Mouse (Mus musculus) urinary bladder, postnatal 36 days (tissue): Measurements from ENCODE around the gene Iqsec2.
A peak's percentile ranks its signal among the peaks of the same experiment; 100 is the strongest.

Experiments
- DNase-seq, 2 experiments: peaks; one replicate each; pipeline ENCODE4 v3.0.0; 2022; ENCODE audit warnings: low spot score in 2 of 2, mixed read lengths in 1 of 2

Iqsec2 gene

DNA sequence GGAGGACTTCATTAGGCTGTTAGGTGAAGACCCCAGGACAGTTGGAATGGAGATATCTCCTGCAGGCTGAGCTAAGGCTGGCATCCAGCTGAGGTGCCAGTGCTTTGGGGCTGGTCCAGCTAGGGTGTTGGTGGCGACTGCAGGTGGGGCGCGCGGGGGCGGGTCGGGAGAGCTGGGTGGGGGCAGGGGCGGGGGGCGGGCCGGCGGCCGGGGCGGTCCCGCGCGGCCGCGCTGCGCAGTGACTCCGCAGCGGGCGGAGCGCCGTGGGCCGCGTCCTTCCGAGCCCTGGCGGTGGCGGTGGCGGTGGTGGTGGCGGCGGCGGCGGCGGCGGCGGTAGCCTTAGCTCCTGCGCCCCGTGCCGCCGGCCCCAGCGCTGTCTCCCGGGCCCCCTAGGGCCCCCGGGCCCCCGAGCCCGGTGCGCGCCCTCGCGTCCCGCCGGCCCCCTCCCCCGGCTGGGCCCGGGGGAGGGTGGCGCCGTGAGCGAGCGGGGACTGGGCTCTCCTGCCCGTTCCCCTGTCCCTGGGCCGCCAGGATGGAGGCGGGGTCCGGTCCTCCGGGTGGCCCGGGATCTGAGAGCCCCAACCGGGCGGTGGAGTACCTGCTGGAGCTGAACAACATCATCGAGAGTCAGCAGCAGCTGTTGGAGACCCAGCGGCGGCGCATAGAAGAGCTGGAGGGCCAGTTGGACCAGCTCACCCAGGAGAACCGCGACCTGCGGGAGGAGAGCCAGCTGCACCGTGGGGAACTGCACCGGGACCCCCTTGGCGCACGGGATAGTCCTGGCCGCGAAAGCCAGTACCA lies at the start of gene Iqsec2:
Iqsec2 (plus strand) TSS at position 328 of the 801 bp plus-strand sequence.
- peak in 1 of 2 experiments; percentile 13 for DNase-seq

DNA sequence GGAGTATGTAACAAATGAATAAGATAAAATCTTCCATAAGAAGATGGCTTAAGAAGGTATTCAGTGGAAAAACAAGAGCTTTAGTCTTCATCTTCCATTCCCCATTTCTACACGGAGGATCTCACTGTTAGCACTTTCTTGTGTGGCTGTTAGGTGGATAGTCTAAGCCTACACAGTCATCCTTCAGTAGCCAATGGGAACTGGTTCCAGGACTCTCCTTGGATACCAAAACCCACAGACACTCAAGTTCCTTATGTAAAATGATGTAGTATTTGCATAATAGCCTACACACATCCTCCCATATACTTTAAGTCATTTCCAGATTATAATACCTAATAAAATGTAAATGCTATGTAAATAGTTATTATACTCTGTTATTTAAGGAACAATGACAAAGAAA lies 46.5 kb upstream of the Iqsec2 start:
- DNase-seq: no peak

DNA sequence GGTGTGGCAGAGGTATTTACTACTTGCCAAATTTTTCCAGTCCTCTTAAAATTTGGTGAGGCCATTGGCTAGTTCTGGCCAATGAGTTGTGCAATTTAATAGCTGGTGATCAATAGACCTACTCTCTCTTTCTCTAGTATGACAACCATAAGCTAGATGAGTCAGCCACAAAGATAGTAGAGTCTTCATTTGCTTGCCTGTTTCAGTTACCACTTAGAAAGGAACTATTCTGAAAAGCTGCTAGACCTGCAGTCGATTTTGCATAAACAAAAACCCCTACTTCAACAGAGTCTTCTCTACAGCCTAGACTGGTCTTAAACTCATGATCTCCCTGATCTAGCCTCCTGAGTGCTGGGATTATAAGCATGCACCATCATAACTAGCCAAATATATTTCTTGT lies 22.4 kb upstream of the Iqsec2 start:
- no peak for DNase-seq

DNA sequence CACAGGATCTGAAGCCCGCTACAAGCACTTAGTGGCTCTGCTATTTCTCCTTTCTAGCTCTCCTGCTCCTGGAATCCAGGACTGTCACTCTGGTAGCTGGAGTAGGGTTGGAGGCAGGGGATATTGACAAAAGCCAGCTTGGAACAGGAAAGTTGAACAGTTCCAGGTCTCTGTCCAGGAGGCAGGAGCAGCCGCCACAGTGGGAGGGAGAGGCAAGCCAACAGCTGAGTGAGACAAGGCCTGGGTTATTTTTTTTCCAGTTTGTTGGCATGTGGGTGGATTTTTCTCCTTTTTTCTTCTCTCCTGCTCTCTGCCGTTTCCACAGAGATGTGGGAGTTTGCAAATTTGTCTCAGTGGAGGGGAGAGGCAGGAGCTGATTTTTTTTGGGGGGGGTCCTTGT lies 13.3 kb upstream of the Iqsec2 start:
- no peak for DNase-seq

DNA sequence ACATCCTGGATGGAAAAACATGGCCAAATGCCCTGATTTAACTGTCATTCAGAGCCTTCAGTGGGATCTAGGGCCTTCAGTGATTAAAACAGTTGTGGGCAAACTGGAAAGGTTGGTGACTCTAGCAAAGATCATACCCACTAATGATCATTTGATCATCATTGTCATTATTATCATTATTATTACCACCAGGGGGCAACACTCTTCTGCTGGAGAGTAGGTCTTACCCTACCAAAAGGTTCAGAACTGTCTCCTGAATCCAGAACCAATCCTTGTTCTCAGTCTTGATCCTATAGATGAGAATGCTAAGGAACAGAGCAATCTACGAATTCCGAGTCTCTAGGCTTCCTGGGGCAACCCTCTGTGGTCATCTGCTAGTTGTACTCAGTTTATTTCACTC lies 12.0 kb upstream of the Iqsec2 start:
- DNase-seq: no peak

DNA sequence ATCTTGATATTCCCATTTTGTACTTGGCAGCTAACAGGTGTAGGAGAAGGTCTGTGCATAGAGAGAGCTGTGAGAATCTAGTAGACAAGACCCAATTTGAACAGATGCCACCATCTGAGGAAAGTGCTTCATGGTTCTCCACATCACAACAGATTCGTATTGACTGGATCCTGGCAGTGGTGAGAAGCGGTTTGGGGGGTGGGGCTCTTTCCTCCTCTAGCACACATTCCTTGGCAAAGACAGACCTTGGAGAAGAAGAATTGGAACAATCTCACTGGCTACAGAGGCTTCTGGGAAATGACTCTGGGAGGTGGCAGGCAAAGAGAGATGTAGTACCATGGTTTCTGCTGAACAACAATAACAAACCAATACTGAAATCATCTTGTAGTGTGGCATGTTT lies 8.9 kb upstream of the Iqsec2 start:
- DNase-seq: no peak

DNA sequence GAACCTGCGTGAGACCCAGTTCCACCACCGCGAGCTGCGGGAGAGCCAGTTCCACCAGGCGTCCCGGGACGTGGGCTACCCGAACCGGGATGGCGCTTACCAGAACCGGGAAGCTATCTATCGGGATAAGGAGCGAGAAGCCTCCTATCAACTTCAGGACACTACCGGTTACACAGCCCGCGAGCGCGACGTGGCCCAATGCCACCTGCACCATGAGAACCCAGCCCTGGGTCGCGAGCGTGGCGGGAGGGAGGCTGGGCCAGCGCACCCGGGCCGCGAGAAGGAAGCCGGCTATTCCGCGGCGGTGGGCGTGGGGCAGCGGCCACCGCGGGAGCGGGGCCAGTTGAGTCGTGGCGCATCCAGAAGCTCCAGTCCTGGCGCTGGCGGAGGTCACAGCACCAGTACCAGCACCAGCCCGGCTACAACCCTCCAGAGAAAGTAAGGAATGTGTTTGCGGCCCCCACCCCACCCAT lies 710 bp downstream of the Iqsec2 start:
- DNase-seq: no peak

DNA sequence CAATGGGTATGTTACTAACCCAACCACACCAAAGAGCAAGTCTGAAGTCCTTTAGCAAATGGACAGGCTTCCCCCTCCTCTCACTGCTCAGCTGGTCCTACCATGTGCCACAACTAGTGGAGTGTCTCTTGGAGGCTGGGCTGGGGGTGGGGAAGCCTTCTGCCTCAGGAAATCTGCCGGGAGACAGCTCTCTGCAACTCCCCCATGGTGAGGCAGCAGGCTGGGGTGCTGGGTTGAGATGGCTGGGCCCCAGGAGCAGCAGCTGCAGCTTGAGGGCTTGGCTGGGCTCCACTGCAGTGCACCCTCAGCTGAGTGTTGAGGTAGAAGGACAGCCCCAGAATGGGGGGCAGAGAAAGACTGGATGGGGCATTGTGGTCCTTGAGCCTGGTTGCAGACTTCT lies 2.1 kb downstream of the Iqsec2 start:
- DNase-seq: no peak

DNA sequence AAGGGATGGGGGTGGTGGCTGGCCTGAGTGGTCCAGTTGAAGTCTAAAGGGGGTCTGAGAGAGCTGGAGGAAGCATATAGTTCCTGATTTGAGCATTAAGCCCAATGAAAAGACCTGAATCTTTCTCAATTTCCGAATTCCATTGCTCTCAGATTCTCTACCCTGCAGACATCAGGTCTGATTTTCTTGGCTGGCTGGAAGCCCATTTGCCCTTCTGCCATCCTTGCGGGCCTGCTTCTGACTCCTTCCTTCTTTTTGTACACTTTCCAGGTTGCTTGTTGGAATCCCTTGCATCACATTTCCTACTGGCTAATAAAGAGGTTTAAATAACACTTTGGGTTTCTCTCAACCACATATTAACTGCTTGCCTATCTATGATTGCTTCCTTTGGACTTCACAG lies 2.6 kb downstream of the Iqsec2 start:
- no peak for DNase-seq

DNA sequence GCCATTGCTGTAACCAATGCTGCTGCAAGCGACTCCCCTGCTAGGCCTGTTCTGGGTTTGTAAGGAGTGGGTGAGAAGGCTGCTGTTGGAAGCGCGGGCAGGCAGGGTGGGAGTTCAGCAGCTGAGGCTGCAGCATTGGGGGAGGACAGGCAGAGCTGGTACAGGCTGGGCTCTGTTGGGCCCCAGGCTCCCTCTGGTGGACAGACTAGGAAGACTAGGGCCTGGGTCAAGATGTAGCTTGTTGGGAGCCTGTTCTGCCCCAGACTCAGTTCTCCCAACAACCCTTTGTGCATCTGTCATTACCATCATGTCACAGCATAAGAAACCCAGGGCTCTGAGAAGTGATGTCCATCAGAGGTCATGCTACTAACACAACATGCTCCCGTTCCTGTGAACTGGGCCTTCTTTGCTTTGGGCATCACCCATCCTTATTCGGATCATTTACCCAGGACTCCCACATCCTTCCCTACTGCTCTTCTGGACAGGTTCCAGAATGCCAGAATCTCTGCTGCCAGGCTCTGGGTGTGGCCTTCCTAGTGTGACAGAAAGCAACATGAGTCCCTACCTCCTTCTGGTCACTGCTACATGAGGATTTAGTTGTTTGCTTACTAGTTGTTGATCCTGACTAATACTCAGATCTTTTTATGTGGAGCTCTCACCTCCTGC lies 3.5 kb downstream of the Iqsec2 start:
- DNase-seq: peak; percentile 30 to 60

DNA sequence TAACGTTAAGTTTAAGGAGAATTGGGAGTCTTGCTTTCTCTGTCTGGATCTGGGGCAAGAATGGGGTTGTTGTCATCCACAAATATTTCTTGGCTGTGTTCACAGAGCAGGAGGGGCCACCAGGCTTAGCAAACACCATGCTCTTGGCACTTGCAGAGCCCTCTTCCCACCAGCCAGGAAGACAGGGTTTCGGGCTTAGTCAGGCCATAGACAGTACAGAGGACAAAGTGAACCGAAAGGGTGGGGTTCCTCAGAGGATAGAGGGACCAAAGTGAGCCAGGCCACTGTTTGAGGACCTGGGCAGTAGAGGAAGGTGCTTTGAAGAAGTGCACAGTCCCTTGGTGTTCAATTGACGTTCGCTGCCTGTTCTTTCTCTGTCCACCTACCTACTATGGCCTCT lies 4.6 kb downstream of the Iqsec2 start:
- DNase-seq: peak in 1 of 2 experiments; percentile 20

DNA sequence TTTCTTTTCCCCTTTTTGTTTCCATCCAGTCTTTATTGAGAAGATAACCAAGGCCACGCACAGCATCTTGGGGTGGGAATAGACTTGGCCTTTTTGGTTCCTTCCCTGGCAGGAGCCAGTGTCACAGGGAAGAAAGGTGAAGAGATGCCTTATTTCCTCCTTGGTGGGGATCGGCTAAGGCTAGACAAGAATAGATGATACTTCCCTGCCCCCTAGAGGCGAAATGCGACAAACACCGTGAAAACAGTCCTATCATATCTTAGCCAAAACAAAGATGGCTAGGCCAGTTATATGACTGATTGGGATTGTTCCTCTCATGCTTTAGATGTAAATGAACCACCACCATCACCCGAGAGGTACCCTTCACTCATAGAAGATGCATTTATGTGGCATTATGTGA lies 7.6 kb downstream of the Iqsec2 start:
- peak; percentile 20 to 39 for DNase-seq

DNA sequence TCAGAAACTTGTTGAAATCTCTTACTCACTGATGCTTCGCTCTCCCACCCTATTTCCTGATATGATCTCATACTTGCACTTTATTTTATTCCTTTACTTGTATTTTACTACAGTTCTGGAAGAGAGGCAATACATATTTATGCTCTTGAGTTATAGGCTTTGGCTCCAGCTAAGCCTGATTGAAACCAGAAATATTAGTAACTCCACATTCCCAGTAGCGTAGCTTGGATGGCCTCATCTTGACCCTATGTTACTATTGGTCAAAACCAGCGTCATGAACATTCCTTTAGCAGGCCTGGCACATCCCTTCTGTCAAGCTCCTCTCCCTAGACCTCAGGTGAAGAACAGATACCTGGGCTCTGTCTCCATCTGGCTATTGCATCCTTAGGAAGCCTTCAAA lies 14.2 kb downstream of the Iqsec2 start:
- DNase-seq: no peak

DNA sequence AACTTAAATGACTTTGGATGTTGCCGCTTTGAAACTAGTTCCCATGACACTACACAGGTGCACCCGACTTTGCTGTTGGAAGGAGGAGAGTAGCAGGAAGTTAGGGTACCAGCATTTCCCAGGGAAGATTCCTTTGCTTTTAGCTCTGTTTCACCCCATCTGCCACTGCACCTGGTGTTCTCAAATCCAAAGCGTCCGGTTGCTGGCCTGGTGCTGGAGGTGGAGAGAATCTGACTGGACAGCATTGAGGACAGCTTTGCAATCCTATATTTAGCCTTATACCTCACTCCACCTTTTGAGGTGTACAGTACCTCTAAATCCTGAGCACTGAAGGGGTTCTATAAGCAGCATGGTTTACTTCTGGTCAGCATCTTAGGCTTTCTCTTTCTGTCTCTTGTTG lies 17.3 kb downstream of the Iqsec2 start:
- DNase-seq: no peak

DNA sequence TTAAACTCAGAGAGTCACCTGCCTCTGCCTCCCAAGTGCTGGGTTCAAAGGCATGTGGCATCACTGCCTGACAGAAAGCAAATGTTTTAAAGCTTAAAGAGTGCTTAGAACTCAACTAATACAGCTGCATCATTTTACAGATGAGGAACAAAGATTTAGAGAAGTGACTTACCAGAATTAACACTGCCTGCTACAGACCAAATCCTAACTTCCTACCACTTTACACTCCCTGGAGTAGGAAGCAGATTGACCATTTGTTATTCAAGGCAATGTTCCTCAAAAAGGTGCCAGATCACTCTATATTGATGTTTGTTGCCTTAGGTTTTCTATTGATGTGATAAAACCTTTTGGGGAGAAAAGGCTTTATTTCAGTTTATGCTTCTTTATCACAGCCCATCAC lies 20.0 kb downstream of the Iqsec2 start:
- DNase-seq: no peak

DNA sequence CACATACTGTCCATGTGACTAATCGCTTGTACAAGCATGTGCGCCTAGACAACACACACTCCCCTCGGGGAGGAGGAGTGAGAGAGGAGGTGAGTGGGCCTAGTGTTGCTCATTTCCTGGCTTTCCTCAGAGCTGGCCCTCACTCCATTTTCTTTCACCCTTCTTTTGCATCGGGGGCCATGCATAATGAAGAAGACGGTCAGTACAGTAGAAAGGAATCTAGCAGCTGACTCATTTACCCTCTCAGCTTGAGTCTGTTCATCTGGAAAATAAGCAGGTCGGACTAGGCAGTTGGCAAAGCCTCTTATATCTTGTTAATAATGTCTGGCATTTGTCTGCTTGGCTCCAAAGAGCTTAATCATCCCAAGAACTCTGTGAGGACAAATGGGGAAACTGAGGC lies 22.1 kb downstream of the Iqsec2 start:
- DNase-seq: no peak

DNA sequence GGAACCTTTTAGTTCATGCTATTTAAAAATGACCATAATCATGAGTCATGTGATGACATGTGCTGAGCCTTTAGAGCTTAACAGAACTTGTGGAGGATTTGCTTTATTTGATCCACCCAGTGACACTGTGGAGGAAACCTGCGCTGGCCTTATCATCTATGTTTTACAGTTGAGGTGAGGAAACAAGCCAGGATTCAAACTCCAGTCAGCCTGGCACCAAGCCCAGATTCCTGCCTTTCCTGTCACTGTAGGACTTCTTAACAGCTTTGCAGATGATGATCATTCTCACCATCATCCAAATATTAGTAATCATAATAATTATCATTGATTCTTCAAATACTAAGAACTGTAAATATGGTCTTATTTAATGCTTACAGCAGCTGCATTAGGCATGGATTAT lies 24.5 kb downstream of the Iqsec2 start:
- DNase-seq: no peak

DNA sequence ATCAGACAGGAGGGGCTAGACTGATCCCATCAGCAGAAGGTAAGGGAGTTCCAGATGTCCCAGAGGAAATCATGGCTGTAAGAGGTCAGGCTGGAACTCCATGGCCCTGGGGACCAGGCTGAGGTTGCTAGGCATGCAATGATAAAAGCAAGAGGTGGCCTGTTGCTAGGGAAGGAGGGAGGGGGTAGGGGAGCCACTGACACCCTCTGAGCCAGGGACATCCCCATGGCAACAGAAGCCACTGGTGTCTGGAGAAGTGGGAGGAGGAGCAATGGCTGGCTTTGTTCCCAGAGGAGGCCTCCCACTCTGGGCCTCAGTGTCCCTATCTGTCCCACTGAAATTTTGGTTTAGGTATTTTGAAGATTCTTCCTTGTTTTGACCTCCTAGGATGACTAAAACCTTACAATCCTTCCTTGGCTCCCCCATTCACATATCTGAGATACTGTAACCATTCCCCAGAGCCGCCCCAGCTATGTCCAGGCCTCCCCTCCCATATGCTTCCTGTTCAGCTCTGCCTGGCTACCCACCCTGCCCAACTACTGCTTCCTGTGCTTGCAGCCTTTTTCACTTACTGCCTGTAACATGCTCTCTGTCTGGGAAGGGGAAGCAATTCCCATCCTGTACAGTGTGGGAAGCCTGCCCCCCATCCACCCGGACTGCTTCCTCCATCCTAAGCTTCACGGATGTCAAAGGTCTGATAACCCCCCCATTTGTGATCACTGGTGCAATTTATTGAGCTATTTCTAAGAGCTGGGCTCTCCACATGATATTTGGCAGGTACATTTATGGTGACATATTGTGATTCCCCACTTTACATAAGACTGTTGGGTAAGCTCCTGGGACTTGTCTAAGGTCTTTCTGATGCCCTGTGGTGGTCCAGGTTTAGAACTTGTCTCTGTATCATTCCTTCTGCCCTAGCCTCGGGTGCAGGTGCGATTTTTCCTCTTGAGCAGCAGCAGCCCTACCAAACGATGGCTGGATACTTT lies 27.3 kb downstream of the Iqsec2 start:
- DNase-seq: no peak

DNA sequence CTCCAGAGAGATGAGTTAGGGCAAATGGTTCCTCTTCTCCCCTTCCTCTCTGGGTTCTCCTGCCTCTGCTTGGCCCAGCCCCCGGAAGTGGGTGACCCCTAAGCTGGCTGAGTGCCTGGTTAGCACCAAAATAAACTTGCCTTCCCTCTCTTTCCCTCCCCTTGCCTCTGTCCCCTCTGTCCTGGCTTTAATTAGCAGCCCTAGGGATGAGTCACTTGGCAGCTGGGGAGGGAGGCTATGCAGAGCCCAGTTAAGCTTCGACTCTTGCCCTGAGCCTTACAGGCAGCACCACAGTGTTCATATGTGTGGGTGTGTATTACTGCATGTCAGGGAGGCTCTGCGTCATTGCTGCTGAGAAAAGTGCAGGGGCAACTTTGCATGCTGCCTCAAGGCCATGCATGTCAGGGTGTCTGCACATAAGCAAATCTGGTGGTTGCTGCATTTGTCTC lies 28.4 kb downstream of the Iqsec2 start:
- DNase-seq: peak in 1 of 2 experiments; percentile 27

DNA sequence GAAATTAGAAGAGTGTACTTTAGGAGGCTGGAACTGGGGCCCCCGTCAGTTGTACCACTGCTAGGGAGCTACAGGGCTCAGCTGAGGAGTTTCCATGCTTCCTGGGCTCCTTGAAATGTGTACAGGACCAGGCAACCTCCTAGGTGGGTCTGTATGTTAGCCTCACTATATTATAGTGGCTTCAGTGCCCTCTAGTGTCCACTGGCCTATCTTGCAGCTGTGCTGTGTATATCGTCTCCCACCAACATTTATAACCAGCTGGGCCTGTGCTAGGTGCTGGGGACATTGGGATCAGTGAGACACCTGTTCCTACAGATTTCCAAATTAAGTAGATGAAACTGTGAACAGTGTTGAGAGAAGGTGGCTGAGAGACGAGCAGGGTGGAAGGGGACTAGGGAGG lies 31.2 kb downstream of the Iqsec2 start:
- DNase-seq: peak in 1 of 2 experiments; percentile 13

DNA sequence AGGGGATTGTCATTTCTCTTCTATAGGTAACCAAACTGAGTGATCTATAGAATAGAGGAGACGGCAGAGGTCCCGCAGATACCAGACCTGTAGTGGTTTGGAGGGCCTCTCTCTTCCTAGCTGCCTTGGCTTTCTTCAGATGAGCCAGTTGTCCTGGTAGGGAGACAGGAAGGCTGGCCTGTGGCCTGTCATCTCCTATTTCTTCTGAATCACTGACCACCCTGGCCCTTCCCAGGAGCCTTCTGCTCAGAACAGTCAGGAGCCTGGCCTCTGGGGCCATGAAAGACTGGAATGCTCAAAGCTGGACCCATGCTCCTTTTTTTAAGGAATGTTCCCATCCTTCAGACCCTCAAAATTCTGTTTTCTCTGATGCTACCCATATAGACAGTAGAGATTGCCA lies 33.8 kb downstream of the Iqsec2 start:
- no peak for DNase-seq
